Mouse (Mus musculus) bone marrow macrophage, adult 2 months (primary cell): Measurements from ENCODE around the gene Fam19a3.

Experiments used
- CTCF ChIP-seq: IDR thresholded peaks from 2 replicates; pipeline ENCODE4 v1.5.1; 2012; ENCODE audit warnings: low read depth, mild to moderate bottlenecking, low read length, moderate library complexity
- POLR2A ChIP-seq: IDR thresholded peaks from 2 replicates; pipeline ENCODE4 v1.6.1; 2012; ENCODE audit warnings: mild to moderate bottlenecking, low read depth, low read length, borderline replicate concordance

- TF ChIP-seq CTCF (no peak), POLR2A (no peak)
Observed at GRCm38 (mm10) chr3:104804312-104804711, 22.7 kb upstream of the Fam19a3 start.
